Mouse (Mus musculus): Measurements from ENCODE around the gene Sgce.
"Not testable (repeated sequence)": the region's sequence is repeated elsewhere in the genome, so short reads cannot be mapped to it uniquely, and the experiment has no call there.

The Sgce gene

GRCm38 (mm10) chr6:4722142-4722541, 24.9 kb downstream of the Sgce start:
- no peak for DNase-seq

DNA sequence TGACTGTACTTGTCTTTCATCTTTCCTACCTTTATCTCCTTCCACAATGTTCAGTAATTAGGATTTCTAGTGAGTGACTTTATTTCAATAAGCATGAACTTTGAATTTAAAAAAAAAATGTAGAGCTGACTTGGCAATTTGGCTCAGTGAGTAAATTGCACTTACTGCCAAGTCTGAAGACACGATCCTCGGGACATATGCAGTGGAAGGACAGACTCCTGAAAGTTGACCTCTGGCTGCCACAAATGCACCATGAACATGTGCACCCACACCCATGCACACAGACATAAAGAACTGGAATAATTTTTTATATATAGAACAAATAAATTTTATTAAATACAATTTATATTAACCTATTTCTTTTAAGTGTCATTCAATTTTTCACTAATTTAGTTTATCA, 29.7 kb downstream of the Sgce start:
- no peak for DNase-seq

- no peak for DNase-seq
Measured at GRCm38 (mm10) chr6:4716171-4716570, 30.8 kb downstream of the Sgce start.

DNA sequence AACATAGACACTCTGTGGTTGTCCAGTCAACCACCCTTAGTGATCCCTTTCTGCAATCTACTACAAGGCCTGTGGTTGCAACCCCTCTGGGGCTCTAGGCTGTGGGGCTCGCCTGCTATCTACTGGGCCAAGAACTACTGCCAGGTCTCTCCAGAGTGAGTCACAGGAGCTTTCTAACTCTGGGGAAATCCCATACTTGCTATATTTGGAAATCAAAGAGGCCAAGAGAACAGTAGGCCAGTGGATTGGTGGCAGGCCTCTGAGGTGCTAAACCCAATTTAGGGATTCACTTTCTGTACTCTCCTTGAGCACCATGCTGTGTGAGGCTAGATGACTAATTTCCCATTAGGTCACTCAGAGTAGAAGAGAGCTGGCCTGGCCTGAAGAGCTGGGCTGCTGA, 38.0 kb downstream of the Sgce start:
- no peak for DNase-seq

GRCm38 (mm10) chr6:4706415-4706814, 40.6 kb downstream of the Sgce start:
- DNase-seq: no peak

- DNase-seq: no peak
Measured at GRCm38 (mm10) chr6:4703908-4704307, 43.1 kb downstream of the Sgce start.

- DNase-seq: no peak
Measured at GRCm38 (mm10) chr6:4701641-4702040, 45.4 kb downstream of the Sgce start.

- no peak for DNase-seq
Measured at GRCm38 (mm10) chr6:4695778-4696177, 51.2 kb downstream of the Sgce start.

DNA sequence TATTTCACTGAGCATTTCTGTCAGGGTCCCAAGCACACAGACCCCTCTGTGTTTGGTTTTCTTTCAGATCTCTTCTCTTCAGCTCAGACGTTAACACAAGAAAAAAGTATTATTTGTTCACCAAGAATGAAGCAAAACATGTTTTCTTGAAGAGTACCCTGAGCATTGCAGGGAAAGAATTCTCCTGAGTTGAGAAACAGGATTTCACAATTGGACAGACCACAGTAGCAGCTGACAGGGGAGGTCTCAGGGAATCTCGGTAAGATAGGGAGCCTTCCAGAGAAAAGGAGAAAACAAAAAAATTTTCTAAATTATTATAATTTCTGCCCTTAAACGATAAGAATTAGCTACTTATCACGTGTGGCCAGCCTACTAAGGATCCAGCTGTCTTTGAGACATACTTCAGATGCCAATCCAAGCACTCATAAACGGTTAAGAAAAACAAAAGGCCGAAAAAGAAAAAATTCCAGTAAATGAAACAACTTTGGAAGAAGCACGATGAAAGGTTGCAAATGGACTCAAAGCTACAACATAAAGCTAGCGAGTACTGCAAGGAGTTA, 52.3 kb downstream of the Sgce start:
- DNase-seq: no peak

GRCm38 (mm10) chr6:4693544-4693943, 53.5 kb downstream of the Sgce start:
- DNase-seq: no peak

DNA sequence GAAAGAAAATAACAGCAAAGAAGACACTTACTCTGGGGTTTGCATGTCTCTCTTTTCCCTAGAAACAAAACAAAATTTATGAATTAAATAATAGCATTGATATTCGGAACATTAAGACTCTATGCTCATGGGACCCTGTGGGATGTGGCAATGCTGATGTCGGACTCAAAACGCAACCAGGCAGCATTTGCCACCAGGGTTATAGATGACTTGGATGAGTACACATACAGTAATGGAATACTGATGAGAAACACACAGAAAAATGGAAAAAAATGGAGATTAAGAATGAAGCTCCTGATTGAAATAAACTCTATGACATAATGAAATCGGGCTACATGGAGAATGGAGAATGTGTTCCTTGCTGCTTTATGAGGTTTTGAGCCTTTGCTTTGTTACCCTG, 56.6 kb downstream of the Sgce start:
- no peak for DNase-seq

GRCm38 (mm10) chr6:4684706-4685340, 62.2 kb downstream of the Sgce start:
- DNase-seq: no peak

DNA sequence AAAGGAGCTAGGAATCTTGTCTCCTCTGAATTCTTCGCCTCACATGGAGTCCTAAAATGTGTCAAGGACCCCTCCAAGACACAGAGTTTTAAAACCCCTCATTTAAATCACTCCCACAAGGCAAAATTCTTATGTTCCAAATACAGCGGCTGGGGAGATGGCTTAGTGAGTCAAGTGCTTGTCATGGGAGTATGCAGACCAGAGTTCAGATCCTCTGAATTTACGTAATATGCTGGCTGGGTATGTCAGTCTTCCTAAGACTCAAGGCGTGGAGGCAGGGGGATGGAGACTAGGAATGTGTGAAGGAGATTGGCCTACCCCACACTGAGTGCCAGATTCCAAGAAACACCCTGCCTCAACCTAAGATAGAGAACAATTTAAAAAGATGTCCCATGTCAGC, 66.4 kb downstream of the Sgce start:
- no peak for DNase-seq

- no peak for DNase-seq
Measured at GRCm38 (mm10) chr6:4679981-4680380, 67.0 kb downstream of the Sgce start.

- no peak for DNase-seq
Measured at GRCm38 (mm10) chr6:4677356-4677761, 69.6 kb downstream of the Sgce start.

DNA sequence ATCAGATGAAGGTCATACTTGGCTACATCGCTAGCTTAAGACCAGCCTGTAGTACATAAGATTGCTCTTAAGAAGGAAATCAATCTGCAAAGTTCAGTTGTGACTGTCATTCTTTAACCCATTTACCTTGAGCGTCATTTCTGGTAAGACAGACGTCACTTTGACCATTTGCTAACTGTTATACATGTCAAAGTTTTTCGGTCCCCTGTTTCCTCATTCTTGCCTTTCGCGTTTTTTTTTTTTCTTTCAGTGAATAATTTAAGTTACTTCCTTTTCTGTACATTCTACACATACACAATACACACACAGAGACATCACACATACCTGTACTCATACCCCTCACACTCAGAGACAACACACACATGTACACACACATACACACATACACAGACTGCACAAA, 81.9 kb downstream of the Sgce start:
- no peak for DNase-seq

GRCm38 (mm10) chr6:4664313-4664712, 82.7 kb downstream of the Sgce start:
- no peak for DNase-seq

DNA sequence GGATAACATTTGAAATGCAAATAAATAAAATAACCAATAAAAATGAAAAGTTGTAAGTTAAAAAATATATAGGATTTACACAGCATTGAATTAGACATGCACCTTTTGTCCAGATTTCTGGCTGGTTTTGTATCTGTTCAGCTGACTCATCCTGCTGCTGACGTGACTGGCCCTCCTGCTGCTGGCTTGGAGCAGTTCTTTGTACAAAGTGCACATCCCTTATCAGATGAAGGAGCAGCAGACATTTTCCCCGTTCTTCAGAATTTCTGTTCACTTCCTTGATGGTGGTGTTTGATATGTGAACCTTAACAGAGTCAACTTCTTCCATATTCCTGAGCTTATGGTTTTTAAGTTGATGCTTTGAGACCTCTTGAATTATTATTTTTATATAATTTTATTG, 83.5 kb downstream of the Sgce start:
- DNase-seq: no peak

DNA sequence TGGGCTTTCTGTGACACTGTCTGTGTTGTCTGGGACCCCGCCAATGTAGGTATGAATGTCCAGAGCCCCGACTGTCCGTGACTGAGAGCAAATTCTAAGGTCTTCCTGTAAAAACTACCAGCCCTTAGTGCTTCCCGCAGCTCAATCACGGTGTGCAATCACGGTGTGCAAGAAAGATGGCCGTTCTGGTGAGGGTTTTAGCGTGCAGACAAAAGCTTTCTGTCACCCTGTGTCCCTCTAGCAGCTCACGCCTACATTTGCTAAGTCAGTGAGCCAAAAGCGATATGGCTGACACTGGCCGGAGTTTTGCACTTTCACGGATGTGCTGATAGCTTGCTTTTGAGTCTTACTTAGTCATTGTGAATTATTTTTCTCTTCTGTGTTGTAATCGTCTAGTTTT, 88.1 kb downstream of the Sgce start:
- no peak for DNase-seq

GRCm38 (mm10) chr6:4655924-4656323, 91.1 kb downstream of the Sgce start:
- no peak for DNase-seq

DNA sequence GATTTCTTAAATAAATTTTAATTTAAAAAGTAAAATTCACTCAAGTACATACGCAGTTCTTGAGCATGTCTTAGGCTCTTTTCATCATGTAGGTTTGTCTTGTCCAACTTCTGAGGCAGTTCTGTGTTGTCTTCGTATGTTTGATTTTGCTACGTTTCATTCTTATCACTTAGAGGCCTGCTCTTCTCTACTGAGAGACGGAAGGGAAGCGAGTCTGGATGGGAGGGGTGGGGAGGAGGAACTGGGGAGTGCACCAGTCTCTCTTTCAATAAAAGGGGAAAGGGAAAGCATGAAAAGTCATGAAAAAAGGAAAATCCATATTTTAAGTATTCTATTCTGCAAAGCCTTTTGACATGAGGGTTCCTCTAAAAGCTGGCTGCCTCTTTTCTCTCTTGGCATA, 91.5 kb downstream of the Sgce start:
- DNase-seq: no peak

DNA sequence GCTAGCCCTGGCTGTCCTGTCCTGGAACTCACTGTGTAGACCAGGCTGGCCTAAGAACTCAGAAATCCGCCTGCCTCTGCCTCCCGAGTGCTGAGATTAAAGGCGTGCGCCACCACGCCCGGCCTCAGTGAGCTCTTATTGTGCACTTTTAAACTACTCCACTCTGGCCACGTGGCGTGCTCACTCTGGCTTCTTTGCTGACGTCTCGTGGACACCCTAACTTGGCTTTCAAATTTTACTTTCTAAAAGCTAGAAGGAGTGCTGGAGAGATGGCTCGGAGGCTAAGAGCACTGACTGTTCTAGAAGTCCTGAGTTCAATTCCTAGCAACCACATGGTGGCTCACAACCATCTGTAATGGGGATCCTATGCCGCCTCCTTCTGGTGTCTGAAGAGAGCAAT, 93.3 kb downstream of the Sgce start:
- not testable (repeated sequence) for DNase-seq

DNA sequence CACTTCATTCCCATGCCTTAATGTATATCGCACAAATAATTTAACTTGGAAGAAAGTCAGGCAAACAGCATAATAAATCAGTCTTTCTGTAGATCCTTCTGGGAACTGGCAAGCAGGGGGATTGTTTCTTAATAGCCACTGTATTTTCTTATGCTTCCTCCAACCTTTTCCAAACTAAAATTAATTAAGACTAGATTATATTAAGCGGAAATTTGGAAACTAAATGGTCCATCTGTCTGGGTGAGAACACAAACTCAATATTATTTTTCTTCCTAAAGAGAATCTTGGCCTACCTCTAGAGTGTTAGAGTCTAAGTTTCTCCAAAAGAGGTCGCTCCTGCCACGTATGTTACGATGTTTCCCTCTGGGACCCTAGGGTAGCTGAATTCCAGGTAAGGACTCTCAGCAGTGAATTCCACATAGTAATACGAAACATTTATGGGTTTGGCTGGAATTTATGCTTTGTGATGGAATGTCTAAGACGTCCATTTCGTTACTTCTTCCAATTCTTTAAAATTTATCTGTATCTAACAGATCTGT, 94.3 kb downstream of the Sgce start:
- DNase-seq: no peak

- no peak for DNase-seq
Measured at GRCm38 (mm10) chr6:4647351-4647750, 99.7 kb downstream of the Sgce start.

- DNase-seq: no peak
Measured at GRCm38 (mm10) chr6:4642068-4642467, 104.9 kb downstream of the Sgce start.
